Mouse (Mus musculus) ES-CJ7 (cell line): ENCODE measurements around the gene Nup62.

Experiments used
- DNase-seq: peaks from one replicate; pipeline ENCODE4 v3.0.0; 2011; ENCODE audit warnings: low read depth, low spot score

Nup62 gene

DNA sequence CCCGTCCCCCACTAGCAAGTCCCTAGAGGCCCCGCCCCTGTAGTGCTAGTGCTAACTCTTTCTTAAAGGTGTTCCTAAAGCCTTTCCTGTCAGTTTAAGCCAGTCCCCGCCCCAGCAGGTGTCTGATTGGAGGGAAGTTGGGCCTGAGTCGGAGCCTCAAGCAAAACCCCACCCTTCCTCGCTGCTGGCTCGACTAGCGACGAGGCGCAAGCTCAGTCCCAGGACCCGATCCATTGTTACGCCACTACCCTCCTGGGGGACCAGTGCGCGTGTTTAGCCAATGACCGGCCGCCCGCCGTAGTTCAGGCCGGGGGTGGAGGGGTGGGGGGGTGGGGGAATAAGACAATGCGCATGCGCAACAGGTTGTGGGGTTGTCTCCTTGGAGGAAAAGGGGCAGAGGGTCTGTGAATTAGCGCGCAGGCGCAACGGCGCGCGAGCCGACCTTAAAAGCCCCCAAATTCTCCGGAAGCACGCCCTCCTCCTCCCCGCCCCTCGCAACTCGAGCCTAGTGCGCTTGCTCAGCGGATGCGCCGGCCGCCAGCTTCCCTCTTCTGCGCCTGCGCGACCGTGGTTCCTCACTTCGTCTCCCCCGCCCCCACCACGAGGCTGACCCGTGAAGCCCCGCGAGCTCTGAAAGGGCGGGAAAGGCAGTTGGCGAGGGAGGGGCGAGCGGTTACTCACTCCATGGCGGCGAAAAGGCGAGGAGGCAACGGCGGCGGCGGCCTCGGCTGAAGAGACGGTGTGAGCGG lies at the start of gene Nup62, which contains the start of gene Il4i1:
Gene Nup62, plus strand, starts transcription at position 368 of the 749 bp plus-strand sequence.
Gene Il4i1, plus strand, starts transcription at position 667 of the 749 bp plus-strand sequence.
- DNase-seq: peak; percentile 100

DNA sequence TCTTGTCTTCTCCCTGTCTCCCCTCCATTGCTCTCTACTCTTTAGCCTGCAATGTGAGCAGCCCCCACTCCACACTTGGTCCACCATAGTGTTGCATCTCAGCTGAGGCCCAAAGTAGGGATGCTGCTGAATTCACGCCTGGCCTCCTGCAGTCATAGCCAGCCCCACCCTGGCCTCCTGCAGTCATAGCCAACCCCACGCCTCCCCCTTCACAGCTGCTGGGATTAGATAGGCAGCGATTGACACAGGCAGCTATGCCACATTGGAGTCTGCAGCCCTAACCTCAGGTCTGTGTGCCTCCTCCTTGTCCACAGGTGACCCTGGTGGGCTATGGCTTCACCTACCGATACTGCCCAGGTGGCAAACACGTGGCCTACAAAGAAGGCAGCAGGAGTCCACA lies 47.8 kb upstream of the Nup62 start:
- DNase-seq: no peak

DNA sequence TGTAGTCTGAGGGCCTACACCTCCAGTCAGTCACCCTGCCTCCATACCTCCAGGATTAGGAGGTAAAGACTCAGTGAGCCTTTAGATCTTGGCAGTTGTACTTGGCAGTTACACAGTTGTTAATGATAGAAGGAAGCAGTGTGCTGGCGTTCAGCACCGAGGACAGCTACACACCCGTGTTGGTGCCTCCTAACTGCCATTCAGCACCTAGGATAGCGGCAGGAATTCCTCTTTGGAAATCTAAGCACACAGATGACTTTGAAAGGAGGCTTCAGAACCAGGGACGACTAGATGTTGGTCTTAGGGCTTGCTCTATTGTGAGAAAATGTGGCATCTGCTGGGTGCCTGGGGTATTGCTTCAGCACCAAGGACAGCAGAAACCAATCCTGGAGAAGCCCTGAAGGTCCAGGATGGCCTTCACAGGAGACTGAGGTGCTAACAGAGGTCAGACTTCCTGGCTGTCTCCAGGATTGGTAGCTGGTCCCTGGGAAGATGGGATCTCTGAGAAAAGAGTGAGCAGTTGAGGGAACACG lies 45.8 kb upstream of the Nup62 start:
- DNase-seq: peak; percentile 89

DNA sequence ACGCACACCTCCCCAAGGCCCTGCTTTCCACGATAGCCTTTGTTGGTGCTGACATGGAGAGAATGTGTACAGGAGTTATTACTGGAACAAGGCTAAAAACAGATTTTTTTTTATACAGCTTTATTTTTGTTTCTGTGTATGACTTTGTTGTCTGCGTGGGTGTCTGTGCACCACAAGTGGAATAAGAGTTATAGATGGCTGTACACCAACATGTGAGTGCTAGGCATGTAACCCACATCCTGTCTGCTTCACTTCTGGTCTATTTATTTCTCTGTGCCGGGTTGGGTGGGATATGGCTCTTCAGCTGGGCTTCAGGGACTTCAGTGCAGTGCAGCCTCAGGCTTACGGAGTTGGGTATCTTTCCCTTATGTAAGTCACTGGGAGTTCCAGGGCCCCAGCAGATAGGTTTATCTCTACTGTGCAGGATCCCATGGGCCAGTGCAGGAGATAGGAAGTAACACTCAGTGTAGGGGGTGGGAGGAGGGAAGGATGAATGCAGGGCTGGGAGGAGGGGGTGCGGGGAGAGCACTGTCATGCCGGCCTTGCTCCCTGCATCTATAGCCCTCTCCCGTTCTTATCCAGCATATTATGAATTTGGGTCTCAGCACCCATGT lies 43.2 kb upstream of the Nup62 start:
- no peak for DNase-seq

DNA sequence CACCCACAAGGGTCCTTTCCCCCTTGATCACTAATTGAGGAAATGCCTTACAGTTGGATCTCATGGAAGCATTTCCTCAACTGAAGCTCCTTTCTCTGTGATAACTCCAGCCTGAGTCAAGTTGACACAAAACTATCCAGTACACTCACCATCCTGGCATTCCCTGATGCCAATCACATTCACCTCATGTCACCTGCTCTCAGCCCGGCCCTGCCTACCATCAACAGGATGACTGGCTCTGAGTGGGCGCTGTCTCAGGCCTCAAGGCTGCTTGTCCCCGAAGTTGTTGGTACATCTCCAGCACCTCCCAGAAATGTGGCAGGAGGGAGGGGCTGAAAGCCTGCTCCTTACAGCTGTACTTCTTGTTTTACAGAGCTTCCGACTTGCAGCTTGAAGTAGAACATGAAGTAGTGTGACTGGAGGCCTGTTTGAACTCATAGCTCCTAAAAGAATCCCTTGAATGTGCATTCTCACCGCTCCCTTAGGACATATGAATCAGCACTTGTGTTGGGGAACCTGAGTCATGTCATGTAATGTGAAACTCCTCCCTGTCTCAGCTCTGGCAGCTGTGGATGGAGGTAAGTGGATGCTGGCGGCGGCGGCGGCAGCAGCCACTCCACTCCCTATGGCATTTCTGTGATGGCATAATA lies 38.9 kb upstream of the Nup62 start:
- no peak for DNase-seq

DNA sequence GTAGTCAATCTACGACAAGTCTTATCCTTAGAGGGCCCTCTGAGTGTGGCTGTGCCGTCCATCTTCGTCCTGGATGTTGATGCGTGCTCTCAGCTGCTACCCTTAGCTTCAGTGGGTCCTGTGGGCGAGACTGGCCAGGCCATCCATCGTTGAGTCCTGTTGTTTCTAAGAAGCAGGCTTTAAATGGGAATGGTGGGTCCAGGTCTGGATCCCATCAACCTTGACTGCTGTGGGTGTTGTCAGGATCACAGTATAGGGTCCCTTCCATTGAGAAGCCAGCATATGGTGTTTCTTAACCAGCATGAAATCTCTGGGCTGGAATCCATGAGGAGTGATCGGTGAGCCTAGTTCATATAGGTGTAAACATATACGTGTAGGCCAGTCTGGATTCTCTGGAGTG lies 35.8 kb upstream of the Nup62 start:
- DNase-seq: no peak

DNA sequence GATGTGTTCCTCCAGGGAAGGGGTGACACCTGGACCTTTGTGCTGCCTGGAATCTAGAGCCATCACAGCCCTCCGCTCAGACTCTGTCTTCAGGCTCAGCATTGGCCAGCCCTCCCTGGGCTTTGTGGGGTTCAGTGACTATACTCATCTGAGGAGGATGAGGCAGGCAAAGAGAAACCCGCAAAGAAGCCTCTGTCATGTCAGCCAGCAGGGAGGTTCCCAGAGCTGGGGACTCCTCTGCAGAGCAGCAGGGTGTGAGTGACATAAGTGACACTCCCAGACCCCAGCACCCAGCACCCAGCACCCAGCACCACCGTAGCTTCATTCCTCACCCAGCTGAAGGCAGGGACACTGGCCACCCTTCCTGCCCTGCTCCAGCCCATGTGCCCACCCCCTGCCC lies 26.4 kb upstream of the Nup62 start:
- no peak for DNase-seq

DNA sequence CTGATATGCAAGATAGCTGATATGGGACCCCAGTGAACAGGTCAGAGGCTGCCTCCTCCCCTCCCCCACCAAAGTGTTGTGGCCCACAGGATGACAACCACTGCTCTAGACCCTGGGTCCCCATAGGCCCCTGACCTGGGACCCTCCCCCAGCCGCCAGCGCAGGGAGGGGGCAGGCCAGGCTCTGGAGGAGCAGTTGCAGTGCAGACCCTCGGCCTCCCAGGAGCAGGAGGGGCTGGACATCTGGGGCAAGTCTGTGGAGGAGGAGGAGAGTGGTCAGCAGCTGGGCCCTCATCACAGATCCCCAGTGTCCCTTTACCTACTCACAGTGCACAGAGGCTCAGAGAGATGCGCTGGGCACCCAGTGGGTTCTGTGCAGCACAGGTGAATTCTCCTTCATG lies 25.8 kb upstream of the Nup62 start:
- no peak for DNase-seq

DNA sequence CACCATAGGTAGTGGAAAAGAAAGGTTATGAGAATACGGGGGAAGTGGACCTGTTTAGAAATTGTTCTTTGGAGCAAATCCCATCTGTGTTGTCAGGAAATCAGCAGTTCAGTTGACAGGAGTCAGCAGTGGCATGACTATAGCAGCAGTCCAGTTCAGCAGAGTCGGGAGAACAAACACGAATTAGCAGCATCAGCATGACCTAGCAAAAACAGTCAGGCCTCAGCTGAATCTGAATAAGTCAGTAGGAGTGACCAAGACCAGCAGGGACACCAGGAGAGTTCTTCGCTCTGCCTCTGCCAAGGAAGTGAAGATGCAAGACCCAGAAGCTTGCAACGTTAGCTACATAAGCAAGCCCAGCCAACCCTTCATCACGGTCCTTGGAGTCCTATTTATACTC lies 23.1 kb upstream of the Nup62 start:
- no peak for DNase-seq

DNA sequence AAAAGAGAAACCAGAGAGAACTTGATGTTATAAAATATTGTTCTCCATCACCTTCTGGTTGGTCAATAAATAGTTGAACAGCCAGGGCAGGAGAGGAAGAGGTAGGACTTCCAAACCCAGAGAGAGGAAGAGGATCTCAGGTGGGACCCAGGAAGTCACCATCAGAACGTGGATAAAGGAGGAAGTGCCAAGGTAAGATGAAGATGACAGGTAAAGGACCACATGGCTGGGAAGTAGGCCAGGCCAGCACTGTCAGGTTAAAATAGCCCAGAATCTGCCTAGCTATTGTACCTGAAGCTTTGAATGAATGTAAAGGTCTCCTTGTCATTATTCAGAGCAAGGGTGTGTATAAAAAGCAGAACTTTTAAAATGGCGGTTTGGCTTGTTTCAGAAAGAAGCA lies 7.0 kb upstream of the Nup62 start:
- DNase-seq: no peak

DNA sequence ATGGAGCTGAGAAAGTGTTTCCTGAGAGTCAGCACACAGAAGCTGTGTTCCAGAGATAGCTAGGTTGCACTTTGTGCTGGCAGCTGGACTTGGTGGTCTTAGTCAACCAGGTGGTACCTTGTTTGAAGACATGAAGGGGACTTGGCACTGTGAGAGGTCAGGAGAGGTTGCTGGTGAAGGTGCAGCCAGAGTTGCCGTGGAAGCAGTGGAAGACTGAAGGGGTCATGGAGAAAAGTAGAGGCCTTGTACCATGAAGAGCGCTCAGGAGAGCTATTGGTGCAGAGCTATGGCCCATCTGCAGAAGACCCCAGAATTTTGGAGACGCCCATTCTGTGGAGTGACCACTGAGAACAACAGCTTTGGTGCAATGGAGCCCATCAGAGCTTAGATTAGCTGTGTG lies 6.4 kb upstream of the Nup62 start:
- DNase-seq: no peak

DNA sequence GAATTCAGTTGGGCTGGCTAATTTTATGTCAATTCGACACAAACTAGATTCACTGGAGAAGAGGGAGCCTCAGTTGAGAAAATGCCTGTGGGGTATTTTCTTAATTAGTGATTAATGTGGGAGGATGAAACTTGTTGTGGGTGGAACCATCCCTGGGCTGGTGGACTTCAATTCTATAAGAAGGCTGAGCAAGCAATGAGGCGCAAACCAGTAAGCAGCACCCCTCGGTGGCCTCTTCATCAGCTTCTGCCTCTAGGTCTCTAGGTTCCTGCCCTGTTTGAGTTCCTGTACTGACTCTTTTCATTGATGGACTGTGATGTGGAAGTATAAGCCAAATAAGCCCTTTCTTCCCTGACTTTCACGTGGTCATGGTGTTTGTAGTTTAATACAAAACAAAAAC lies 5.5 kb upstream of the Nup62 start:
- no peak for DNase-seq

DNA sequence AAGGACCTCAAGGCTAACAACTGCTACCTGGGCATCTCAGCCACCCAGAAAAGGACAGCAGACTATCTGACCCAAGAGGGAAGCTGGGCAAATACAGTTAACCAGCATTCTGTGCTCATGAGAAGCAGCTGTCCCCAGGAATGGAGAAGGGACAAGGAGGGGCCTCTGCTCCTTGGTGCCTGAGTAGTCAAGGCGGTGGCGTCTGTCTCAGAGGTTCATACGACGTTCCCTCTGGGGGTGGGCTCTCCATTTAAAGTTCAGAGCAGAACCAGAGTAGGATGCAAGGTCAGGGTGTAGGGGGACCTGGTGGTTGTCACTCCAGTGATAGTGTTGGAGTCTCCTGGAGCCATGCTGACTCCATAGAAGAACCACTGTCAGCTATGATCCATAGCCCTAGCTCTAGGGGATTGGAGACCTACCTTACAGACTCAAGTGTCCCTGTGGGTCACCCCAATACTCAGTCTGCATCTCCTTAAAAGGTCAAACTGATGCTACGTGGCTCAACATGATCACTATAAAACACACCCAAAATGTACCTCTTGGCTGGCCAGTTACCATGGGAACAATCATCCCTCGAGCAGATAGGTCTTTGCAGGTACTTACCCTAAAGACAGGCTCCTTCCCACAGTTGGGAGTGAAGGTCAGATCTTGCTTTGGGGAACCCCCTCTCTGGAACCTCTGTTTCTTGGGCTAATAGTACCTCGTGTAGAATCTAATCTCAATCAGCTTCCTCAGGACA lies 4.9 kb upstream of the Nup62 start:
- no peak for DNase-seq

DNA sequence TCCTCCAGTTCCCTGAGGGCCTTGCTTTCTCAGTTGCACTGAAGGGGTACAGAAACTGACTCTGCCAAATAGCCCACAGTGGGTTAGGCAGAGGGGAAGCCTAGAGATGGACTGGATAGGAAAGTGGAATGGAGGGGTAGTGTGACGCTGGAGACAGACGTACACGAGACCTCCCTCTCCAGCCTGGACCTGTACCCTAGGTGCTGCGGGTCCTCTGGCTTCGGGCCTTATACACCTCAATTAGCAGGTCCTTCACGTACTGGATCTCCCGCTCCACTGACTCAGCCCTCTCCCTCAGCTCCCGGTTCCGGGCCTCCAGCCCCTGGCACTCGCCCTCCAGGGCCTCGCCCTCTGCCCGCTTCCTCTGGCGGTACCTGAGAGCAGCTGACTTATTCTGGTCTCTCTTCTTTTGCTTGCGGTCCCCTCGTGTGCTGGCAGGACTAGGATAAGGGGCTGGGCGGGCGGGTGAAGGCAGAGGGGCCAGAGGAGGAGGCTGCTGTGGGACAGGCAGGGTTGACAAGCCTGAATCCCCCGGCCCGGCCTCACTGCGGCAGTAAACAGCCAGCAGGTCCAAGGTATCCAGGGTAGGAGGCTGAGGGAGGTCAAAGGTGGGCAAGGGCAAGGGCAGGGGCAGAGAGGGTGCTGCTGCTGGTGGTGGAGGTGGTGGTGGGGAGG lies 3.1 kb upstream of the Nup62 start:
- no peak for DNase-seq

DNA sequence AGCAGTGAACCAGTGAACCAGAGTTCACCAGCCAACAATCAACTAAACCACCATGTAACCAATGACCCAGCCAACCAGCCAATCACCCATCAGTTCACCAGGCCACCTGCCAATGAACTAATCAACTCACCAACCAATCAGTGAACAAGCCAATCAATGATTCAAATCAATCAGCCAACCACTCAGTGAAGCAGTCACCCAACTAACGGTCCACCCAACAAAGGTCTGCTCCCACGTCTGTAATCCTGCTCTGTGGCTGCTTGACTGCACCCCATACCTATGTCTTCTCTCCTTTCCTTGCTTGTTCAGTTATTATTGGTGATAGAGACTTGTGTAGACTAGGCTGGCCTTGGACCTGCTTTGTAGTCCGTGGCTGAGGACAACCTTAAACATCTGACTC lies 1.9 kb upstream of the Nup62 start:
- DNase-seq: no peak

DNA sequence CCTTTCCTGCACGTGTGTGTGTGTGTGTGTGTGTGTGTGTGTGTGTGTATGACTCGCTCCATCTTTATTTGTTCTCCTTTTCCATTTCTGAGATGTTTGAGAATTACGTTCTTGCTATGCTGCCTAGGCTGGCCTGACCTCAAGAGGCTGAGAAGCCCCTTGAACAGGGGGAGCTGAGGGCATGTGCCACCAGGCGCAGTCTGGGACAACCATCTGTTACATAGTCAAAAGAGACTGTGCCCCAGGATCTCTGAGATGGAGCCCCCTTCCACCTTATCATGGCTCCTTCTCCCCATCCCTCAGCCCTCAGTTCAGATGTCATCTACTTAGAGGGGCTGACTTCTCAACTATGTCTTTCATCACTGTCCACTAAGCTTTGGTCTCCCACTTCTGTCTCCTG lies 1.5 kb upstream of the Nup62 start:
- DNase-seq: no peak

DNA sequence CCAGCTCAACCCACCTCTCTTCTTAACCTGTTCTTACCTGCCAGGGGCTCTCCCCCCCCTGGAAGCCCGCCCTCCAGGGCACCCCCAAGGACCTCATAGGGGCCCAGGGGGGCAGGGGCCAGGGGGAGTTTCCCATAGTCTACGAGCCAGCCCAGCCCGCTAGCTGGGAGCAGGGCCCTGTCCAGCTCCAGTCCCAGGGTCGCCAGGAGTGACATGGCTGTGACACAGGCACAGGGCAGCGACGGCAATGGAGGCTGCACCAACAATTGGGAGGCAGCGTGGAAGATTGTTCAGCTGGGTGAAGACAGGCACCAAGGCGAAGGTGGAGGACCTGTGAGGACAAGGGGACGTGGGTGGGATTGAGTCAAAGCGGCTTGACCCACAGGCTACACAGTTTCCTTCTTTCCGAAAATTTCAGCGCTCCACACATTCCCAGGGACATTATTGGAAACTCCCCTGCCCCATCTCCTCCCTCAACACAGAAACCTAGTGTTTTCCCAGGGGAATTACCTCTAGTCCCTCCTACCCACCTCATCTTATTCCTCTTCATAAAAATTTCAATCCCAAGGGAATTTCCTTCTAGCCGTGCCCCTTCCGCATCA lies 835 bp upstream of the Nup62 start:
- no peak for DNase-seq

DNA sequence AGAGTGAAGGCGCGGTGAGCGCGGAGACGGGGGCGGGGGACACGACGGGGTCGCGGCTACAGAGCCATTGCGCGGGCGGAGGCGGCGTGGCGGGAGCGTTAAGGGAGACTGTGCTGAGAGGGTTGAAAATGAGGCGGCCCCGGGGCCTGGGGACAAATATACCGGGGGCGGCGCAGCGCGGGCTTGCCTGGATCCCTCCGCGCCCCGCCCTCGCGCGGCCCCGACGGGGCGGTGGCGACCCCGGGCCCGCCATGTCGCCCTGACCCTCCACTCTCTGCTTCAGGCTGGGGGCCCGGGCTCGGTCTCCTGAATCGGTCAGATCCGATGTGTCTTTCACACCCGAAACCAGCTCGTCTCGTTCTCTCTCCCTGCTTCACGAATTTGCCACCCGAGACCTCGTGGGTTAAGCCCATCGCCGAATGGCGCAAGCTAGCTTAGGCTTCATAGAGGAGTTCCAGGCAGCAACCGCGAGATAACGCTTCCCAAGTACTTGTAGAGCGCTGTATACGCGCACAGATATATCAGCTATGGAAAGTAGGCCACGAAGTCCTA lies 658 bp downstream of the Nup62 start, which contains the start of gene Atf5:
Gene Atf5, minus strand, starts transcription at position 189 of the 552 bp plus-strand sequence.
- peak; percentile 41 for DNase-seq

DNA sequence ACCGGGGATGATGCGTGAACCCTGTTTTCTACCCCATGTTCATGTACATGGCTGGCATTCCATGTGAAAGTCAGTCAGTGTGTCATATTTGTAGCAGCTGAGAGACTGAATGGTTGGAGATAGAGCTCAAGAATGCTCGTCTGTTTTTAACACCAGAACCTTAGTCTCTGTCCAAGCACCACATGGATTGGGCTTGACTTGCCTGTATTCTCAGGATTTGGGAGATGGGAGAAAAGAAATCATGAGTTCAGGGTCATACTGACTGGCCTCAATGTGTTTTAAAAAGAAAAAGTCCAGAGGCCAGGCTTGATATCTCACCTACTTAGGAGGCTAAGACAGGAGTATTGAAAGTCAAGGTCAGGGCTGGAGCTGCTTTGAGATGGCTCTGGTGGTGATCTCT lies 1.6 kb downstream of the Nup62 start:
- no peak for DNase-seq

DNA sequence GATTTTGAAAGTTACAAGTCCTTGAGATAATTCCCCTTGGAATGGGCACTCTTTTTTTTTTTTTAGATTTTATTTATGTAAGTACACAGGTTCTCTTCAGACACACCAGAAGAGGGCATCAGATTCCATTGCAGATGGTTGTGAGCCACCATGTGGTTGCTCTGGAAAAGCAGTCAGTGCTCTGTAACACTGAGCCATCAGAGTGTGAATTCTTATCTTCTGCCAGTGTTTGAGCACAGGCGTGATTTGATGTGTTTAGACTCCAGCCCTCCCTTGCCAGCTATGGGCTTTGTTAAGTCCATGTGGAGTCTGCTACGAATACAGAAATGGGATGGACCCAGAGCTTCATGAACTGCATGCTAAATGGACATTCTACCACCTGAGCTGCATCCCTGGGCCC lies 2.3 kb downstream of the Nup62 start:
- no peak for DNase-seq
